24 mouse cellular contexts compared by ENCODE assay signal in genomic region chr12:5453157-5453556, GRCm38 (mm10).
A peak's percentile ranks its signal among the peaks of the same experiment; 100 is the strongest.
DNase-seq lines count a peak whose midpoint lies in the region; ATAC-seq and TF ChIP-seq lines count a peak whose summit lies in the region.
"Had no signal": no experiment of that assay in that cellular context is flagged by ENCODE, and none has a peak within 500 bp of the region (broad histone marks: within the 10 kb centered on the region; RNA-seq: fewer than 3 reads in every experiment).

No protein-coding gene starts in this region.

- intact Hi-C loops in heart, adult 2 months (cut with DNase I) = loop anchor here (5.0 kb wide), 1 partner anchor 311 kb away; no protein-coding TSS in a partner anchor
- intact Hi-C loops in left cerebral cortex, adult 2 months (cut with DNase I) = loop anchor here (5.0 kb wide), 1 partner anchor 311 kb away; no protein-coding TSS in a partner anchor
- intact Hi-C loops in left cerebral cortex, postnatal 10 days (cut with DNase I) = no loop called here

- H3K36me3 ChIP-seq in heart, adult 2 months (ENCODE audit: control insufficient read depth, insufficient read depth, low read length) = no peaks in the 10 kb centered on the region
- H3K36me3 ChIP-seq in heart, embryonic 12.5 days = no peaks in the 10 kb centered on the region
- H3K36me3 ChIP-seq in ES-E14 (ENCODE audit: control insufficient read depth, insufficient read depth, low read length, poor library complexity, severe bottlenecking) = no peaks in the 10 kb centered on the region
- H3K36me3 ChIP-seq: embryonic facial prominence, embryonic 12.5 days; liver, embryonic 13.5 days; lung, embryonic 15.5 days; neural tube, embryonic 15.5 days had no signal

- no peak overlapping the region for H3K4me3 ChIP-seq in heart, adult 2 months
- no peak overlapping the region for H3K4me3 ChIP-seq in heart, embryonic 12.5 days
- no peak overlapping the region for H3K4me3 ChIP-seq in left cerebral cortex, adult 2 months
- no peak overlapping the region for H3K4me3 ChIP-seq in ES-E14 (ENCODE audit: insufficient read depth in 1 of 2, low read depth in 1 of 2, low read length in 2 of 2, poor library complexity in 1 of 2, severe bottlenecking in 1 of 2)
- H3K4me3 ChIP-seq: embryonic facial prominence, embryonic 12.5 days; forebrain, embryonic 13.5 days; liver, embryonic 13.5 days; lung, embryonic 15.5 days; neural tube, embryonic 15.5 days had no signal

- TF ChIP-seq CTCF in heart, adult 2 months (IDR thresholded peaks at IDR 0.05) = peak; percentile 31; the same call in 1 of the 2 replicates
- TF ChIP-seq CTCF in left cerebral cortex, adult 2 months (IDR thresholded peaks at IDR 0.05) = peak; percentile 34

- no peaks in the 10 kb centered on the region for H3K9me3 ChIP-seq in heart, embryonic 12.5 days (replicated peaks)
- H3K9me3 ChIP-seq in ES-E14 (ENCODE audit: control insufficient read depth, insufficient read depth, low read depth, low read length) = no peaks in the 10 kb centered on the region
- H3K9me3 ChIP-seq: embryonic facial prominence, embryonic 12.5 days; forebrain, embryonic 13.5 days; liver, embryonic 13.5 days; lung, embryonic 15.5 days; neural tube, embryonic 15.5 days had no signal

- H3K4me1 ChIP-seq in heart, adult 2 months (ENCODE audit: control insufficient read depth, insufficient read depth, low read length) = no peaks in the 10 kb centered on the region
- H3K4me1 ChIP-seq in heart, embryonic 12.5 days (replicated peaks) = no peaks in the 10 kb centered on the region
- H3K4me1 ChIP-seq in ES-E14 (ENCODE audit: control insufficient read depth in 2 of 2, insufficient read depth in 2 of 2, low read length in 2 of 2, poor library complexity in 1 of 2) = no peaks in the 10 kb centered on the region
- H3K4me1 ChIP-seq: embryonic facial prominence, embryonic 12.5 days; forebrain, embryonic 13.5 days; liver, embryonic 13.5 days; lung, embryonic 15.5 days; neural tube, embryonic 15.5 days had no signal

- WGBS in heart, adult 2 months = 79% methylated on average over 2 of the region's 2 CpGs
- 73% methylated on average over 2 of the region's 2 CpGs for WGBS in heart, embryonic 12.5 days

- H3K27me3 ChIP-seq in heart, adult 2 months (ENCODE audit: control insufficient read depth, insufficient read depth, low read length) = no peaks in the 10 kb centered on the region
- H3K27me3 ChIP-seq in heart, embryonic 12.5 days (replicated peaks) = no peaks in the 10 kb centered on the region; the same call in 1 of the 2 replicates
- H3K27me3 ChIP-seq: embryonic facial prominence, embryonic 12.5 days; forebrain, embryonic 13.5 days; liver, embryonic 13.5 days; lung, embryonic 15.5 days; neural tube, embryonic 15.5 days had no signal

- TF ChIP-seq EP300 in heart, adult 2 months (IDR thresholded peaks at IDR 0.05; ENCODE audit: insufficient read depth, low read depth, low read length) = no peak

- in situ Hi-C loops in ES-E14 (cut with MboI; ENCODE audit: low sequenced_read_pairs in 2 of 2, unreplicated experiment in 2 of 2) = no loop called here

- H3K4me2 ChIP-seq in heart, embryonic 12.5 days = no peak overlapping the region
- H3K4me2 ChIP-seq: embryonic facial prominence, embryonic 12.5 days; forebrain, embryonic 13.5 days; liver, embryonic 13.5 days; lung, embryonic 15.5 days; neural tube, embryonic 15.5 days had no signal

- H3K9ac ChIP-seq in heart, adult 2 months (ENCODE audit: low read depth, low read length) = no peak overlapping the region
- H3K9ac ChIP-seq in heart, embryonic 12.5 days = no peak overlapping the region
- H3K9ac ChIP-seq in ES-E14 (ENCODE audit: insufficient read depth, low read depth, low read length, poor library complexity, severe bottlenecking) = no peak overlapping the region
- H3K9ac ChIP-seq: embryonic facial prominence, embryonic 12.5 days; forebrain, embryonic 13.5 days; liver, embryonic 13.5 days; lung, embryonic 15.5 days; neural tube, embryonic 15.5 days had no signal

- H3K27ac ChIP-seq in heart, adult 2 months = no peak overlapping the region
- H3K27ac ChIP-seq in heart, embryonic 12.5 days (ENCODE audit: poor library complexity, severe bottlenecking) = no peak overlapping the region
- H3K27ac ChIP-seq in left cerebral cortex, adult 2 months = no peak overlapping the region
- H3K27ac ChIP-seq in ES-E14 (ENCODE audit: insufficient read depth, low read depth, low read length, poor library complexity, severe bottlenecking) = no peak overlapping the region
- H3K27ac ChIP-seq: embryonic facial prominence, embryonic 12.5 days; forebrain, embryonic 13.5 days; liver, embryonic 13.5 days; lung, embryonic 15.5 days; macrophage; neural tube, embryonic 15.5 days had no signal

- DNase-seq in heart, adult 2 months = no peak
- no peak for DNase-seq in left cerebral cortex, adult 2 months (ENCODE audit: extremely low spot score in 1 of 2, low spot score in 2 of 2)
- DNase-seq in left cerebral cortex, postnatal 10 days (ENCODE audit: extremely low spot score in 1 of 2, low spot score in 2 of 2) = no peak
- DNase-seq in ES-E14 (ENCODE audit: low read depth, low spot score) = peak; percentile 6
- DNase-seq in brain, adult 2 months (ENCODE audit: low read depth, low spot score) = peak; percentile 2
- no peak for DNase-seq in adrenal gland, adult 8-10 months
- no peak for DNase-seq in frontal cortex, postnatal 10 days (ENCODE audit: low spot score in 2 of 2)
- DNase-seq: adrenal gland, adult 2 months; cerebellum, adult 18-20 months; cerebellum, postnatal 25 days; gastrocnemius, postnatal 36 days; kidney, adult 11 months; kidney, postnatal 10 days; layer of hippocampus, postnatal 36 days; liver, embryonic 13.5 days; thymus, adult 2 months; thymus, postnatal 4 days had no signal

- H3K79me2 ChIP-seq in heart, adult 2 months (replicated peaks; ENCODE audit: control insufficient read depth, insufficient read depth, low read length) = 0 out of 2 replicates have a peak, but pooled peaks cover 1% of the 10 kb centered on the region

- TF ChIP-seq POLR2A in heart, adult 2 months (IDR thresholded peaks at IDR 0.05; ENCODE audit: insufficient read depth, low read depth, low read length) = no peak

- no peak for ATAC-seq in heart, embryonic 12.5 days (ENCODE audit: insufficient number of reproducible peaks, low FRiP score)
- ATAC-seq: forebrain, embryonic 13.5 days; hindbrain, embryonic 16.5 days had no signal

TF ChIP-seq in ES-E14, 5 proteins besides CTCF, POLR2A, EP300 and RAD21:
- TF ChIP-seq ZC3H11A (IDR thresholded peaks at IDR 0.05; ENCODE audit: borderline replicate concordance, low read depth, low read length) (no peak), ZNF384 (IDR thresholded peaks at IDR 0.05; ENCODE audit: low read depth, low read length) (no peak), HCFC1 (IDR thresholded peaks at IDR 0.05; ENCODE audit: borderline replicate concordance, insufficient read depth, low read length) (no peak), CHD2 (IDR thresholded peaks at IDR 0.05; ENCODE audit: low read depth, low read length) (no peak), MAFK (IDR thresholded peaks at IDR 0.05; ENCODE audit: insufficient read depth, low read depth, low read length) (no peak)

Comparison
In these comparisons a context has a peak if more than half of its experiments do, and no peak if none do; other contexts are left out.
1. DNase-seq: peak in ES-E14 (single experiment) and brain, adult 2 months (single experiment); none in heart, adult 2 months (0 of 2), left cerebral cortex, adult 2 months (0 of 2), left cerebral cortex, postnatal 10 days (0 of 2), adrenal gland, adult 8-10 months (single experiment) and frontal cortex, postnatal 10 days (0 of 2).